Mouse (Mus musculus) liver, embryonic 12.5 days (tissue): Measurements from ENCODE around the gene Col4a1. TPM values are rescaled to one million over a fixed set of nuclear protein-coding genes. Genes with fewer than 3 reads are reported as not detected.

Source experiments
- ATAC-seq: fragments of 200-750 bp; cut with Nextera tagmentation; 2 replicates; pipeline ENCODE4 v1.8.0; 2017; ENCODE audit warnings: moderate number of reproducible peaks, mild to moderate bottlenecking, moderate library complexity
- H3K27ac ChIP-seq: fragments of 300-500 bp; sonication (generic); 2 replicates; pipeline ENCODE4 v1.5.1; 2016; ENCODE audit warnings: mild to moderate bottlenecking
- H3K27me3 ChIP-seq: fragments of 300-500 bp; sonication (generic); replicated peaks from 2 replicates; pipeline ENCODE4 v1.6.1; 2016; ENCODE audit warnings: mild to moderate bottlenecking, moderate library complexity
- H3K36me3 ChIP-seq: fragments of 300-500 bp; sonication (generic); 2 replicates; pipeline ENCODE4 v1.6.1; 2016; ENCODE audit warnings: mild to moderate bottlenecking, moderate library complexity
- H3K4me1 ChIP-seq: fragments of 300-500 bp; sonication (generic); 2 replicates; pipeline ENCODE4 v1.6.1; 2016
- H3K4me2 ChIP-seq: fragments of 300-500 bp; sonication (generic); 2 replicates; pipeline ENCODE4 v1.6.1; 2016; ENCODE audit warnings: mild to moderate bottlenecking, moderate library complexity
- H3K4me3 ChIP-seq: fragments of 300-500 bp; sonication (generic); 2 replicates; pipeline ENCODE4 v1.5.1; 2016; ENCODE audit warnings: mild to moderate bottlenecking, moderate library complexity
- H3K9ac ChIP-seq: fragments of 300-500 bp; sonication (generic); 2 replicates; pipeline ENCODE4 v1.6.1; 2016; ENCODE audit warnings: mild to moderate bottlenecking, moderate library complexity
- H3K9me3 ChIP-seq: fragments of 300-500 bp; sonication (generic); replicated peaks from 2 replicates; pipeline ENCODE4 v1.6.1; 2016; ENCODE audit warnings: mild to moderate bottlenecking, moderate library complexity
- WGBS: fragments of 180-500 bp; shearing (Covaris S2); methylation state at CpG from one replicate; pipeline ENCODE4 v1.1.7; 2016; ENCODE audit not compliant: insufficient replicate concordance; 5-methylcytosine and 5-hydroxymethylcytosine counted together
- polyA plus RNA-seq: library from polyadenylated mRNA; unstranded; fragments of >200 nt; fragmentation: Nextera tagmentation; extraction: Ambion mirVana; gene quantifications from 2 replicates; pipeline ENCODE4 v1.2.1, GENCODE M21; 2016

The Col4a1 gene
- polyA plus RNA-seq, 1 experiment from 2014 or later = 30.9 TPM

- no peak overlapping the region for H3K4me2 ChIP-seq
- 52% methylated on average over 2 of the region's 2 CpGs for WGBS
- no peaks in the 10 kb centered on the region for H3K4me1 ChIP-seq
- no peak overlapping the region for H3K4me3 ChIP-seq
- ATAC-seq = no peak
- no peaks in the 10 kb centered on the region for H3K27me3 ChIP-seq
- no peak overlapping the region for H3K27ac ChIP-seq
- peaks cover 14% of the 10 kb centered on the region for H3K36me3 ChIP-seq
- H3K9me3 ChIP-seq = no peaks in the 10 kb centered on the region
- H3K9ac ChIP-seq = no peak overlapping the region
These were observed 71.1 kb downstream of the Col4a1 start for GRCm38 (mm10) chr8:11241488-11241887.

DNA sequence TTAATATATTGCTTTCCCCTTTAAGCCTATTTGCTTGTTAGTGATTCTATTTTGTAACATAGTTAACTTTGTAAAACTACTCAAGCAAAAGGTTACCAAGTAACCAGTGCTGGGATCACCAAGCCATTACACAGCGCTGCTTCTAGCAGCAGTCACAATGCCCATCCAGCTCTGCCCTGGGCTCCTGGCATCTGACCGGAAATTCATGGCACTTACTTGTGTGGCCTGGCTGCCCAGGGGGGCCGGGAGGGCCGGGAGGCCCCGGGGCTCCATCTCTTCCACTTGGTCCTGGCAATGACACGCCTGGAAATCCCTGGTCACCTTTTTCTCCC is 77.8 kb downstream of the Col4a1 start:
- no peak for ATAC-seq
- H3K27ac ChIP-seq = no peak overlapping the region
- no peak overlapping the region for H3K9ac ChIP-seq
- H3K4me2 ChIP-seq = no peak overlapping the region
- H3K9me3 ChIP-seq = no peaks in the 10 kb centered on the region
- no peaks in the 10 kb centered on the region for H3K27me3 ChIP-seq
- H3K4me1 ChIP-seq = peaks cover 5% of the 10 kb centered on the region; the same call in 1 of the 2 replicates
- H3K36me3 ChIP-seq = peaks cover 10% of the 10 kb centered on the region
- 72% methylated on average over 6 of the region's 6 CpGs for WGBS
- H3K4me3 ChIP-seq = no peak overlapping the region

DNA sequence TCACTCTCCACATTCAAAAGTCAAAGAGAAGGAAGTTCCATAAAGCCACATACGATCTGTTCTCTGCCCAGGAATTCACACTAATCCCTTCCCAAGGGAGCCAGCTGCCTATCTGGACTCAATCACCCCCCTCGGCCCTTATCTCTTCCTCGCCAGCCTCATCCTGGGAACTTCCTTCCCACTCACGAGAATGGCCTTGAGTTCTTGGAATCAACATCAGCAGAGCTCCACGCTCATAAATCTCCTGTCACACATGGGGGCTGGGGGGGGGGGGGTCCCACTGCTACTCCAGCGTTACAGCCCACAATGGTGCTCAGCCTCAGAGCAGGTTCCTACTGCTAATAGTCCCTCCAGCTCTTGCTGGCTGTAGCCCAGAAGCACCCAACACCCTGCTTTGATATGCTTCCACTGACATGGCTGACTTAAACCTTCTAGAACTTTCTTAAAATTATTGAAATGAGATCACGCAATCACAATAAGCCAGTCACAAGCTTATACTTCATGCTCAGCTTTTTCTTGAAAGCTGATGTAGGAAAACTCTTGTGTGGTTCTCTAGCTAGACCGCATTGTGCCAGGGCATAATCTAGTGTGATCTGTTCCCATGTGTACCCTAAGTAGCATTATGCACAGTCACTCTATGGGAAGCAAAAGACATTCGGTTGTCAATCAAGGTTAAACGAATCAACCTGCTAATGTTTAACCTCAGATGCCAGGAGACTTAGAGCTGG is 78.3 kb downstream of the Col4a1 start:
- no peak for ATAC-seq

GRCm38 (mm10) chr8:11233009-11233408 is 79.6 kb downstream of the Col4a1 start:
- H3K9ac ChIP-seq = no peak overlapping the region
- H3K4me2 ChIP-seq = no peak overlapping the region
- no peak overlapping the region for H3K4me3 ChIP-seq
- peaks cover 9% of the 10 kb centered on the region; the same call in 1 of the 2 replicates for H3K36me3 ChIP-seq
- WGBS = 62% methylated on average over 4 of the region's 4 CpGs
- H3K27ac ChIP-seq = no peak overlapping the region
- no peaks in the 10 kb centered on the region for H3K27me3 ChIP-seq
- H3K4me1 ChIP-seq = peaks cover 5% of the 10 kb centered on the region; the same call in 1 of the 2 replicates
- no peak for ATAC-seq
- H3K9me3 ChIP-seq = no peaks in the 10 kb centered on the region

More for the DNA sequence above, 78.3 kb downstream of the Col4a1 start:
- H3K4me2 ChIP-seq = no peak overlapping the region
- no peak overlapping the region for H3K9ac ChIP-seq
- 32% methylated on average over 10 of the region's 10 CpGs for WGBS
- H3K4me1 ChIP-seq = peaks cover 5% of the 10 kb centered on the region; the same call in 1 of the 2 replicates
- no peaks in the 10 kb centered on the region for H3K27me3 ChIP-seq
- peaks cover 9% of the 10 kb centered on the region; the same call in 1 of the 2 replicates for H3K36me3 ChIP-seq
- H3K9me3 ChIP-seq = no peaks in the 10 kb centered on the region
- no peak overlapping the region for H3K27ac ChIP-seq
- no peak overlapping the region for H3K4me3 ChIP-seq

GRCm38 (mm10) chr8:11230277-11230676 is 82.3 kb downstream of the Col4a1 start:
- Histone ChIP-seq H3K9me3 (no peaks in the 10 kb centered on the region), H3K36me3 (peaks cover 9% of the 10 kb centered on the region; the same call in 1 of the 2 replicates), H3K4me2 (no peak overlapping the region), H3K4me3 (no peak overlapping the region), H3K4me1 (peaks cover 5% of the 10 kb centered on the region; the same call in 1 of the 2 replicates), H3K27ac (no peak overlapping the region), H3K9ac (no peak overlapping the region), H3K27me3 (no peaks in the 10 kb centered on the region)
- WGBS = 68% methylated on average over 4 of the region's 4 CpGs
- ATAC-seq = no peak

DNA sequence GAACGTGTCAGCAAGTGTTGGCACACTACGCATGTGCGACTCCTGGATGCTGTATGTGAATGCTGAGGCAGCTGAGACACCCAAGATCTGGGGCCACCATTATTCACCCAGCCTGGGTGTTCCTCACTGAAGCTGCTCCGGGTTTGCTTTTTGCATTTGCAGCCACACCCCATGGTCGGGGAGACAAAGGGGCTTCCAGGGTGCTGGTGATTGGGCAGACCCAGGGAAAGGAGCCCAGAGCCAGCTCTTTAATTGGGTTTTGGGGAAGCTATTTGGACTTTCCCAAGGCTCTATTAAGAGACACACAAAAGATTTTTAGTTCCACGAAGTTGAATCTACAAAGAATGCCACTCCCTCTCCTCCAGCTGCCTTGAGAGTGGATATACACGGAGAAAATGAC is 85.2 kb downstream of the Col4a1 start:
- Histone ChIP-seq H3K9me3 (no peaks in the 10 kb centered on the region), H3K9ac (no peak overlapping the region), H3K27ac (no peak overlapping the region), H3K4me2 (no peak overlapping the region), H3K4me3 (no peak overlapping the region), H3K36me3 (peaks cover 17% of the 10 kb centered on the region), H3K27me3 (no peaks in the 10 kb centered on the region), H3K4me1 (no peaks in the 10 kb centered on the region)
- 65% methylated on average over 7 of the region's 7 CpGs for WGBS
- ATAC-seq = no peak

DNA sequence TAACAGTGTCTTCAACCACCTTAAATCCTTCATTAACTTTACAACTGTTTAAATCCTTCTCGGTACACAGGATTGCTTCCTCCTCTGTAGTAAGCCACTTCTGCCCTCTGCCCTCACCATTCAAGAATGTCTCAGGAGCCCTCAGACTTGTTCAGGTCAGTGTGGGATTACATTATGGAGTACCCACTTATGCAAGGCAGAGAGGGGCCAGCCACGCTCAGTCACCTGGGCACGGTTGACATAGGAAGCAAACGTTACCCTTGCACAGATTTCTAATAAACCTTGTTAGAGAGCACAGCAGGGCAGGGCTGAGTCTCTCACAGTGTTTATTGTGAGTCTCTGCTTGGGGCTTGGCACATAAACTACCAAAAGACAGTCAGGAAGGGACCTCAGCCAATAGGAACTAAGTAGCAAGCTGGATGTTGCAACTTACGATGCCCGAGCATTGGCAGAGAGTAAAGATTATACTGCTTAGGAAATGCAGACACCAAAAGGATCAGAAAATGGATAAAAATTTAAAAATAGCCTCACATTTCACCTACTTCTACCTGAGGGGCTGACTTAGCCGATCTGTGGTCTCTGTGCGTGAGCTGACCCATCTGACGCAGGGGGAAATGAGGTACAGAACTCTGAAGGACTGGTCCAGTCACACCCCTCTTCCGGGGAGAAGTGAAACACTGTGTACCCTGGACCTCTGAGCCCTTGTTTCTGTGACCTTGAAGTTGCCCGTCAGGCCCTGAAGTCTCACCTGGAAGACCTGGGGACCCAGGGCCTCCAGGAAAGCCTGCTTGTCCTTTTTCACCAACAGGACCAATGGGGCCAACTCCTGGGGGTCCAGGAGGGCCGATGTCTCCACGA is 86.8 kb downstream of the Col4a1 start:
- no peaks in the 10 kb centered on the region for H3K27me3 ChIP-seq
- no peak overlapping the region for H3K4me2 ChIP-seq
- no peak overlapping the region for H3K4me3 ChIP-seq
- peaks cover 8% of the 10 kb centered on the region for H3K36me3 ChIP-seq
- WGBS = 76% methylated on average over 13 of the region's 13 CpGs
- no peak for ATAC-seq
- H3K9me3 ChIP-seq = no peaks in the 10 kb centered on the region
- H3K9ac ChIP-seq = no peak overlapping the region
- no peak overlapping the region for H3K27ac ChIP-seq
- no peaks in the 10 kb centered on the region for H3K4me1 ChIP-seq

- Histone ChIP-seq H3K36me3 (peaks cover 8% of the 10 kb centered on the region), H3K4me3 (no peak overlapping the region), H3K9ac (no peak overlapping the region), H3K4me2 (no peak overlapping the region), H3K4me1 (no peaks in the 10 kb centered on the region), H3K9me3 (no peaks in the 10 kb centered on the region), H3K27me3 (no peaks in the 10 kb centered on the region), H3K27ac (no peak overlapping the region)
- ATAC-seq = no peak
- WGBS = 63% methylated on average over 7 of the region's 7 CpGs
These were observed 88.4 kb downstream of the Col4a1 start for GRCm38 (mm10) chr8:11224178-11224577.

- ATAC-seq = no peak
- Histone ChIP-seq H3K4me1 (no peaks in the 10 kb centered on the region), H3K4me2 (no peak overlapping the region), H3K9me3 (no peaks in the 10 kb centered on the region), H3K27ac (no peak overlapping the region), H3K9ac (no peak overlapping the region), H3K36me3 (peaks cover 11% of the 10 kb centered on the region), H3K27me3 (no peaks in the 10 kb centered on the region), H3K4me3 (no peak overlapping the region)
- 72% methylated on average over 5 of the region's 5 CpGs for WGBS
These were observed 91.3 kb downstream of the Col4a1 start for GRCm38 (mm10) chr8:11221353-11221752.

GRCm38 (mm10) chr8:11219282-11219681 is 93.3 kb downstream of the Col4a1 start:
- Histone ChIP-seq H3K27ac (no peak overlapping the region), H3K9ac (no peak overlapping the region), H3K4me3 (no peak overlapping the region), H3K36me3 (peaks cover 11% of the 10 kb centered on the region), H3K4me1 (no peaks in the 10 kb centered on the region), H3K4me2 (no peak overlapping the region), H3K9me3 (no peaks in the 10 kb centered on the region), H3K27me3 (no peaks in the 10 kb centered on the region)
- ATAC-seq = no peak
- 47% methylated on average over 6 of the region's 6 CpGs for WGBS

DNA sequence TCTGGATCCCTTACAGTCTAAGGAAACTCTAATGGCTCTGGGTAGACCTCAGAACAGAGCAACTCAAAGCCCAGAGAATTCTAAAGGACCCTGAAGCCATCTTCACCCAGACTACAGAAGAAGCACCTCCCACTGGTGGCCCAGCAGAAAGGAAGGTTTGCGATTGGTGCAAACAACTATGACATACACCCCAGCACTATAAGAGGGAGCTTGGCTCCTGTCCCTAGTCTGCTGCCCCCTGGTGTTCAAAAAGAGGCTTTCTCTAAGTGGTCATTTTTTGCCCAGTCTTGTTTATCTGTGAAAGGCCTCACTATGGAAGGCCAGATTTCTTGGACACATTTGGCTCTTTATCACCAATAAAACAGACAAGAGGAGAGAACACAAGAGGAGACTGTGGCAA is 97.4 kb downstream of the Col4a1 start:
- no peaks in the 10 kb centered on the region for H3K4me1 ChIP-seq
- no peaks in the 10 kb centered on the region for H3K9me3 ChIP-seq
- H3K27me3 ChIP-seq = no peaks in the 10 kb centered on the region
- H3K9ac ChIP-seq = no peak overlapping the region
- no peak overlapping the region for H3K4me3 ChIP-seq
- H3K36me3 ChIP-seq = peaks cover 13% of the 10 kb centered on the region; the same call in 1 of the 2 replicates
- ATAC-seq = no peak
- 30% methylated on average over 1 of the region's 1 CpGs for WGBS
- H3K27ac ChIP-seq = no peak overlapping the region
- no peak overlapping the region for H3K4me2 ChIP-seq

DNA sequence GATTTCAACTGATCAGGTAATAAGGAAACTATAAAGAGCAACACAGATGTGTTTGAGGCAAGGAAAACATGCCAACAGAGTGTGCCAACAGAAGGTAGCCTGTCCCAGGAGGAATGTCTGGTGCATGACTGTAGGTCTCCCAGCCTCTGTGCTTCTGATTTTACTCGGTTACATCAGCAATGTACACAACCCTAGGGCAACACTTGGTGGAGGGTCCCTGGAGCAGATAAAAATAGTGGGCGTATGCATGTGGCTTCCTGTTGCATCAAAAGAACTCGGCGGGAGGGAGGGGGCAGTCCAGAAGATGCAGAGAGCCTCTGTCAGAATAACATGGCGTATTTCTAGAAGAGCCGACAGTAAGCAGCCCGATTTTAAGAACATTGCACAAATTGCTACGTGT is 106.1 kb downstream of the Col4a1 start:
- Histone ChIP-seq H3K27ac (no peak overlapping the region), H3K9me3 (no peaks in the 10 kb centered on the region), H3K4me2 (no peak overlapping the region), H3K27me3 (no peaks in the 10 kb centered on the region), H3K36me3 (peaks cover 10% of the 10 kb centered on the region), H3K9ac (no peak overlapping the region), H3K4me3 (no peak overlapping the region), H3K4me1 (no peaks in the 10 kb centered on the region)
- no peak for ATAC-seq
- WGBS = 47% methylated on average over 8 of the region's 8 CpGs
